Mouse (Mus musculus) midbrain, postnatal 0 days (tissue): Measurements from ENCODE around the gene Wfdc17. TPM values are rescaled to one million over a fixed set of nuclear protein-coding genes. Genes with fewer than 3 reads are reported as not detected.
A peak's percentile ranks its signal among the peaks of the same experiment; 100 is the strongest.

ENCODE experiments used
- ATAC-seq: fragments of 200-750 bp; cut with Nextera tagmentation; 2 replicates; pipeline ENCODE4 v1.8.0; 2017; ENCODE audit warnings: moderate number of reproducible peaks, mild to moderate bottlenecking, moderate TSS enrichment, moderate library complexity; ENCODE audit not compliant: low FRiP score
- DNase-seq: peaks from one replicate; pipeline ENCODE4 v3.0.0-alpha.2; 2015; ENCODE audit warnings: low spot score
- H3K27ac ChIP-seq: fragments of 300-500 bp; sonication (generic); 2 replicates; pipeline ENCODE4 v1.5.1; 2014; ENCODE audit warnings: low read depth, mild to moderate bottlenecking, low read length, mixed read lengths
- H3K27me3 ChIP-seq: fragments of 300-500 bp; sonication (generic); 2 replicates; pipeline ENCODE4 v1.6.1; 2014; ENCODE audit warnings: low read length, control low read depth, mixed read lengths; ENCODE audit not compliant: insufficient read depth
- H3K36me3 ChIP-seq: fragments of 300-500 bp; sonication (generic); 2 replicates; pipeline ENCODE4 v1.6.1; 2014; ENCODE audit warnings: low read length, control low read depth, mixed read lengths; ENCODE audit not compliant: insufficient read depth
- H3K4me1 ChIP-seq: fragments of 300-500 bp; sonication (generic); 2 replicates; pipeline ENCODE4 v1.6.1; 2014; ENCODE audit warnings: mild to moderate bottlenecking, control low read depth, antibody characterized with exemption, low read length, mixed read lengths; ENCODE audit not compliant: insufficient read depth
- H3K4me2 ChIP-seq: fragments of 300-500 bp; sonication (generic); 2 replicates; pipeline ENCODE4 v1.6.1; 2014; ENCODE audit warnings: low read depth, mild to moderate bottlenecking, low read length, mixed read lengths; ENCODE audit not compliant: poor library complexity, severe bottlenecking
- H3K4me3 ChIP-seq: fragments of 300-500 bp; sonication (generic); 2 replicates; pipeline ENCODE4 v1.5.1; 2014; ENCODE audit warnings: low read depth, mild to moderate bottlenecking, low read length, moderate library complexity
- H3K9ac ChIP-seq: fragments of 300-500 bp; sonication (generic); replicated peaks from 2 replicates; pipeline ENCODE4 v1.6.1; 2014; ENCODE audit warnings: mild to moderate bottlenecking, low read length, moderate library complexity, mixed read lengths; ENCODE audit not compliant: poor library complexity, severe bottlenecking
- H3K9me3 ChIP-seq: fragments of 300-500 bp; sonication (generic); 2 replicates; pipeline ENCODE4 v1.6.1; 2016; ENCODE audit warnings: low read length, control low read depth
- CTCF ChIP-seq: IDR thresholded peaks from 2 replicates; pipeline ENCODE4 v1.5.1; 2016; ENCODE audit warnings: antibody characterized with exemption, mild to moderate bottlenecking
- WGBS: fragments of 180-500 bp; shearing (Covaris S2); extraction: QIAGEN DNeasy Blood & Tissue Kit; methylation state at CpG from one replicate; pipeline ENCODE4 v1.1.7; 2014; 5-methylcytosine and 5-hydroxymethylcytosine counted together
- polyA plus RNA-seq: library from polyadenylated mRNA; unstranded; fragments of >200 nt; fragmentation: Nextera tagmentation; extraction: Ambion mirVana; gene quantifications from 2 replicates; pipeline ENCODE4 v1.2.1, GENCODE M21; 2015
- total RNA-seq: library from RNA; depleted of rRNA; stranded (reverse); fragments of >200 nt; gene quantifications from 2 replicates; pipeline ENCODE4 v1.2.3, GENCODE M21; 2014; rRNA removed

Gene Wfdc17
- total and polyA plus RNA-seq, 2 experiments from 2014 or later, result 0.75 TPM; not detected in 1

GRCm38 (mm10) chr11:83753581-83754181, 49.9 kb downstream of the Wfdc17 start, which contains the start of gene Heatr6:
Gene Heatr6 (plus strand): TSS chr11:83753696.
- Histone ChIP-seq H3K9ac (peak within 1 kb of the TSS; percentile 85), H3K4me1 (peaks cover 6% of the 10 kb centered on the region; the same call in 1 of the 2 replicates), H3K36me3 (peaks cover 19% of the 10 kb centered on the region), H3K9me3 (no peaks in the 10 kb centered on the region), H3K4me2 (peak within 1 kb of the TSS; percentile 73), H3K4me3 (peak within 1 kb of the TSS; percentile 71), H3K27me3 (peaks cover 16% of the 10 kb centered on the region; the same call in 1 of the 2 replicates), H3K27ac (peak within 1 kb of the TSS; percentile 95)
- TF ChIP-seq CTCF, result no peak; the same call in 1 of the 2 replicates
- 0% methylated on average over 45 of the region's 47 CpGs for WGBS
- DNase-seq, result peak; percentile 96
- peak; percentile 99 for ATAC-seq

- ATAC-seq, result no peak
These were observed 50.4 kb downstream of the Wfdc17 start for GRCm38 (mm10) chr11:83754227-83754626.

More at GRCm38 (mm10) chr11:83754227-83754626, 50.4 kb downstream of the Wfdc17 start:
- Histone ChIP-seq H3K27me3 (peaks cover 16% of the 10 kb centered on the region; the same call in 1 of the 2 replicates), H3K9ac (peak overlapping the region; percentile 85), H3K36me3 (peaks cover 24% of the 10 kb centered on the region), H3K9me3 (no peaks in the 10 kb centered on the region), H3K4me1 (peaks cover 6% of the 10 kb centered on the region; the same call in 1 of the 2 replicates), H3K4me2 (peak overlapping the region; percentile 73), H3K4me3 (peak overlapping the region; percentile 71), H3K27ac (peak overlapping the region; percentile 95)
- TF ChIP-seq CTCF, result no peak
- no peak for DNase-seq
- 1% methylated on average over 8 of the region's 8 CpGs for WGBS

Other genes starting within 250 kb of the Wfdc17 start
- 5.4 and 5.5 TPM in 2 replicates for gene Mmp28, start 240.9 kb upstream of the Wfdc17 start, total RNA-seq
- gene Mmp28, start 240.9 kb upstream of the Wfdc17 start, polyA plus RNA-seq, result 1.2 and 1.4 TPM in 2 replicates
- 18.2 and 30.6 TPM in 2 replicates for gene Taf15, start 230.9 kb upstream of the Wfdc17 start, total RNA-seq
- gene Taf15, start 230.9 kb upstream of the Wfdc17 start, polyA plus RNA-seq, result 6.5 and 9.6 TPM in 2 replicates
- not detected in 2 replicates for gene Heatr9, start 181.8 kb upstream of the Wfdc17 start, total RNA-seq
- not detected in 2 replicates for gene Heatr9, start 181.8 kb upstream of the Wfdc17 start, polyA plus RNA-seq
- gene Ccl5, start 173.5 kb upstream of the Wfdc17 start, total RNA-seq, result not detected in 2 replicates
- gene Ccl5, start 173.5 kb upstream of the Wfdc17 start, polyA plus RNA-seq, result not detected in 2 replicates
- gene Ccl9, start 125.4 kb upstream of the Wfdc17 start, total RNA-seq, result 1.3 and 2.9 TPM in 2 replicates
- gene Ccl9, start 125.4 kb upstream of the Wfdc17 start, polyA plus RNA-seq, result 1.9 and 2.8 TPM in 2 replicates
- 1.8 and 2.4 TPM in 2 replicates for gene Ccl6, start 110.9 kb upstream of the Wfdc17 start, total RNA-seq
- 3.6 and 4.4 TPM in 2 replicates for gene Ccl6, start 110.9 kb upstream of the Wfdc17 start, polyA plus RNA-seq
- gene Rpl9-ps1, start 58.4 kb upstream of the Wfdc17 start, total RNA-seq, result not detected in 2 replicates
- gene Rpl9-ps1, start 58.4 kb upstream of the Wfdc17 start, polyA plus RNA-seq, result not detected in 2 replicates
- gene Ccl3, start 54.6 kb upstream of the Wfdc17 start, total RNA-seq, result 0.76 and 5.3 TPM in 2 replicates
- gene Ccl3, start 54.6 kb upstream of the Wfdc17 start, polyA plus RNA-seq, result 0.91 and 1.2 TPM in 2 replicates
- not detected in 2 replicates for gene Ccl4, start 41.4 kb upstream of the Wfdc17 start, total RNA-seq
- gene Ccl4, start 41.4 kb upstream of the Wfdc17 start, polyA plus RNA-seq, result not detected in 2 replicates
- not detected in 2 replicates for gene Wfdc18, start 5.0 kb downstream of the Wfdc17 start, total RNA-seq
- 1.3 TPM in 1 of 2 replicates, not detected in the other for gene Wfdc18, start 5.0 kb downstream of the Wfdc17 start, polyA plus RNA-seq
- not detected in 2 replicates for gene Wfdc21, start 42.9 kb downstream of the Wfdc17 start, total RNA-seq
- gene Wfdc21, start 42.9 kb downstream of the Wfdc17 start, polyA plus RNA-seq, result not detected in 2 replicates
- gene Heatr6, start 49.7 kb downstream of the Wfdc17 start, total RNA-seq, result 24.8 and 31.9 TPM in 2 replicates
- 22.0 and 25.9 TPM in 2 replicates for gene Heatr6, start 49.7 kb downstream of the Wfdc17 start, polyA plus RNA-seq
- gene Hnf1b, start 146.1 kb downstream of the Wfdc17 start, total RNA-seq, result not detected in 2 replicates
- 0.22 and 0.31 TPM in 2 replicates for gene Hnf1b, start 146.1 kb downstream of the Wfdc17 start, polyA plus RNA-seq
- gene Ddx52, start 238.1 kb downstream of the Wfdc17 start, total RNA-seq, result 14.6 and 16.4 TPM in 2 replicates
- 16.1 and 16.3 TPM in 2 replicates for gene Ddx52, start 238.1 kb downstream of the Wfdc17 start, polyA plus RNA-seq